Mouse (Mus musculus) retina, postnatal 1 day (tissue): ENCODE measurements around the gene Pglyrp3.
"Not testable (repeated sequence)": the region's sequence is repeated elsewhere in the genome, so short reads cannot be mapped to it uniquely, and the experiment has no call there.

Source experiments
- DNase-seq: peaks from one replicate; pipeline ENCODE4 v3.0.0-alpha.2; 2012

The Pglyrp3 gene

DNA sequence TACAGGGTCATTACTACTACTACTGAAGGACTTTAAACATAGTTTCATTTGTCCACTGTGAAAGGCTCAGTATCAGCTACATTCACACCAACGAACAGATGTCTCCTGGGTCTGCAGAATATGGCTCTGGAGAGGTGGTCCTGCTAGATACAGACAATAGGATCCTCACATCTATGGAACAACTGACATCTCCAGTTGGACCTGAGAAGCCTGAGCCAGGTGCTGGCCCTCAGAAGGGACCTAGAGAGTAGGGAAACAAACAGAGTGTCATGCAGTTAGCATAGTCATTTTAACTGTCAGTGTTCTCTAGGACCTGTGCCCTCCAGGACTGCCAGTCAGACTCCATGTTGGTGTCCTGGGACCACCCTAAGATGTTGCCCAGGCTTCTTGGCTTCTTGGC is at the start of gene Pglyrp3:
TSS of gene Pglyrp3 (plus strand) at position 301 of the 400 bp plus-strand sequence.
- DNase-seq = no peak

DNA sequence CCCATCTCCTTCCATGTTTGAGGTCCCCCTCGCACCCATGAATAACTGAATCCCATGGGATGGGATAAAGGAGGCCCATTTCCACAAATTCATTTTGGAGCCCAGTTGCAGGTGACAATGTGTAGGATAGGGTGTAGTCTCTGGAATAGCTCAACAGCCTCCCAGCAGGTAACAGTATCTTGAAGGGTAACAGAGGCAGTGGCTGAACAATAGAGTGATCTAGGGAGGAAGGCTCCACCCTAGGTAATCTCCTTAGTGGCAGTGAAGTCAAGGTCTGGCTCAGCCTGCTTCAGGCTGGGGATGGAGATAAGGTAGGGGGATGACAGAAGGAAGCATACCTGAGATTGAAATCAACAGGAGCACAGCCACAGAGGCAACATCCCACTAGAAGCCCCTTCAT is 3.4 kb upstream of the Pglyrp3 start:
- DNase-seq = no peak

DNA sequence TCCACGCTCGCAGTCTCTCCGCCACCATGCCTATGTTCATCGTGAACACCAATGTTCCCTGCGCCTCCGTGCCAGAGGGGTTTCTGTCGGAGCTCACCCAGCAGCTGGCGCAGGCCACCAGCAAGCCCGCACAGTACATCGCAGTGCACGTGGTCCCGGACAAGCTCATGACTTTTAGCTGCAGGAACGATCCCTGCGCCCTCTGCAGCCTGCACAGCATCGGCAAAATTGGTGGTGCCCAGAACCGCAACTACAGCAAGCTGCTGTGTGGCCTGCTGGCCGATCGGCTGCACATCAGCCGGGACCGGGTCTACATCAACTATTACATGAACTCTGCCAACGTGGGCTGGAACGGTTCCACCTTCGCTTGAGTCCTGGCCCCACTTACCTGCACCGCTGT is 10.2 kb downstream of the Pglyrp3 start:
- not testable (repeated sequence) for DNase-seq

DNA sequence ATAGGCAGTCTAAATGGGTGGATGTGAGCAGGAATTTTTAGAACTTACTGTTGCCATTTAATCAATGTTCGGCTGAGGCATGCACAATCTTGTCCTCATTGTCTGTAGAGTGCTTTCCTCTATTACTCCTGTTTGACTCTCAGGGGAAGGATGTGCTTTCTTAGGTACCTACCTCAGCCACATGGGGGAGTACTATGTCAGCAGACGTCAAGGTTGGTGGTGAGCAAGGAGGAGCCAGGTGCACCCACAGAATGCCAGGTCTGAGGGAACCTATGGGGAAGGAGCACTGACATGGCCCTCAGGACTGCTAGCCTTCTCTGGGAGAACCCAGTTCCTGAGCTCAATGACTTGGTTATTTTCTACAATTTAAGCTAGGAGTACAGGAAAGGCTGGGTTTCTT is 18.8 kb downstream of the Pglyrp3 start:
- DNase-seq = no peak

DNA sequence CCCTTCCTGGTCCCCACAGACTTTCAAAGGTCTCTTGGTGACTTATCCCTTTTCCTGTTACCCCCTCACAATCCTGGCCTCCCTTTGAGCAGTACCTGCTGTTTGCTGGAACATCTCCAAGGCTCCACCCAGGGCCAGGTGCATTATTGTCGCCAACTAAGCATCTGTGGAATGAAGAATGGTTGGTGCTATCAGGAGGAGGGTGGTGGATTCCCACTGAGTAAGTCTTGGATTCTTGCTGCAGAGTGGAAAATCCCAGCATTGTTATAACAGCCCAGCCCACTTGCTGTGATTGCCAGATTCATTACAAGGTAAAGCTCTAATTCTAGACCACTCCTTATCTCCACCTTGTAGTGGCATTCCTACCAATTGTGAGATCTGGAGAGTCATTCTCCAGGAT is 19.5 kb downstream of the Pglyrp3 start:
- DNase-seq = no peak

DNA sequence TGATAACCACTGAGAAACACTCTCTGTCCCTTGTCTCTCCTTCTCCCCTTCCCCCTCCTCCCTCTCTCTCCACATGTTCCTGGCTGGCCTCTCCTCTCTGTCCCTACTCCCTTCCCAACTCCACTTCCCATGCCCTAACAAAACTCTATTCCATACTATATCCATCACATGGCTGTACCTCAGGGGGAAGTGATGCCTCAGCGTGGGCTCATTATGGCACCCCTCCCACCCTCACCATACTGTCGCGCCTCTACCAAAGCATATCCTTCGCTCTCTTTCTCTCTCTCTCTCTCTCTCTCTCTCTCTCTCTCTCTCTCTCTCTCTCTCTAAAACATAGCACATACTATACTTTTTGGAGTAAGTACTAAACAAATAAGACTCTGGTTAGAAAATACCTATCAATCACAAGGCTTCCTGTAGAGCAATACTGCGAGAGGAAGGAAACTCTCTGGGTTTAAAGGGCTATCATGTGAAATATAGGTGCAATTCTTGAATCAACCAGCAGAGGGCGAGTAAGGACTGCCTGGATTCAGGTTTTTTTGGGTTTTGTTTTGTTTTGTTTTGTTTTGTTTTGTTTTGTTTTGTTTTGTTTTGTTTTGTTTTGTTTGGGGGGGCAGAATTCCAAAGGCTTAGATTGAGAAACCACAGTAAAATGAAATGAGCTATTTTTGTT is 36.1 kb downstream of the Pglyrp3 start:
- DNase-seq = peak; percentile 57

DNA sequence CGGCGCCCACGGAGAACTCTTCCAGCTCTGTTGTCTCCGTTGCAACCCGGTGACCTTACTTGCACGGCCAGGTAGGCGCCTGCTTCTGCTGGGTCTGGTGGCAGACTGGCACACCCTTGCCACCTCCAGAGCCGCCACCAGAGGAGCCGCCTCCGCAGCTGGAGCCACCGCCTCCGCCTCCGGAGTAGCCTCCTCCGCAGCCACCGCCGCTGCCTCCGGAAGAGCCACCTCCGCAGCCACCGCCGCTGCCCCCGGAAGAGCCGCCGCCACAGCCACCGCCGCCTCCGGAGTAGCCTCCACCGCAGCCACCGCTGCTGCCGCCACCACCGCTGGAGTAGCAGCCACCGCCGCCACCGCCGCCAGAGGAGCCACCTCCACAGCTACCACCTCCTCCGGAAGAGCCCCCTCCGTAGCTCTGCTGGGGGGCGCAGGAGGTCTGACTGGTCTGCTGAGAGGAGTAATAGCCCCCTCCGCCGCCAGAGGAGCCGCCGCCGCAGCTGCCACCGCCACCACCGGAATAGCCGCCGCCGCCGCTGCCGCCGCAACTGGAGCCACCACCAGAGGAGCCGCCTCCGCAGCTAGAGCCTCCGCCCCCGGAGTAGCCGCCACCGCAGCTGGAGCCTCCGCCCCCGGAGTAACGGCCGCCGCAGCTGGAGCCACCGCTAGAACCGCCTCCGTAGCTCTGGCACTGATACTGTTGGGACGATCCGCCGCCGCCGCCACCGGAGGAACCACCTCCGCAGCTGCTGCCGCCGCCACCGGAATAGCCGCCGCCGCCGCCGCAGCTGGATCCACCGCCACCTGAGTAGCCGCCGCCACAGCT is 66.3 kb downstream of the Pglyrp3 start:
- DNase-seq = peak; percentile 75
